Mouse (Mus musculus): ENCODE results near the gene Lurap1. TPM values are rescaled to one million over a fixed set of nuclear protein-coding genes. Genes with fewer than 3 reads are reported as not detected.

Lurap1 gene
- total RNA-seq, 2 experiments from 2014 or later = 19.7 to 23.7 TPM

DNA sequence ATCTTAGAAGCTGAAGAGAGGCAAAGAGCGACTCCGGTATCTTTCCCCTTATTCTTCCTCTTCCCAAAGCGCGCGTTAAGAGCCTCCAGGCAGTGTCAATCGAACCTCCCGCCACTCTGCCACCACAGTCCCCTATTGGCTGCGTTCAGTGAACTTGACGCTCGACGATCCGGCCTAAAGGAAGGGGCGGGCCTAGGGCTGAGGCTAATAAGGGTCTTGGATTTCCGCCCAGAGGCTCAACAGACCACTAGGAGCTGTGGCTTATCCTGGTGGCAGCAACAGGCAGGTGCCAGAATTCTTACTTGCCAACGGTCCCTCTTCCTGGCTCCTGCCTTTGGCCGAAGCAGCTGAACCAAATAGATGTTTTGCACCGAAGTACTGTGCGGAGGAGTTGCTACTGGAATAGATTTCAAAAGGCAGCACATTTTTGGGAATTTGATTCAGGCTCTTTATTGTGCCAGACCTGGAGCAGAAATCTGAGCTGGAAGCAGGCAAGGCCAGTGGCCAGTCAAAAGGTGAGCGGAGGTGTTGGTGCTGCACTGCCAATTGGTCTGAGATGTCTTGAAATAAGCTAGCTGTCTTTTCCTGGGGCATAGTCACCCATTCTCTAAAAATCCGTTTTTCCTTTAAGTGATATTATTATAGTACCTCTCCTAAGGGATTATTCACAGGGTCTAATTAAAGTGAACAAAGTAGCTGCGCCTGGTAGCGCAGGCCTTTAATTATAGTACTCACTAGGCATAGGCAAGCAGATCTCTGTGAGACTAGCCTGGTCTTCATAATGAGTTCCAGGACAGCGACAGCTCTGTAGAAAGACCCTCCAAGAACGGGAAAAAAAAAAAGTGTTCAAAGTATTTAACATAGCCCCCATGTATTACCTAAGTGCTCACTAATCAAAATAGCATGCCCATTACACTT is 27.3 kb downstream of the Lurap1 start, which contains the start of the genes Rad54l and Pomgnt1:
Rad54l (minus strand) TSS at position 89 of the 918 bp plus-strand sequence.
Pomgnt1 (plus strand) TSS at position 239 of the 918 bp plus-strand sequence.
- peak; percentile 47 to 67 for DNase-seq (ENCODE audit: extremely low spot score in 1 of 2, low spot score in 1 of 2)

DNA sequence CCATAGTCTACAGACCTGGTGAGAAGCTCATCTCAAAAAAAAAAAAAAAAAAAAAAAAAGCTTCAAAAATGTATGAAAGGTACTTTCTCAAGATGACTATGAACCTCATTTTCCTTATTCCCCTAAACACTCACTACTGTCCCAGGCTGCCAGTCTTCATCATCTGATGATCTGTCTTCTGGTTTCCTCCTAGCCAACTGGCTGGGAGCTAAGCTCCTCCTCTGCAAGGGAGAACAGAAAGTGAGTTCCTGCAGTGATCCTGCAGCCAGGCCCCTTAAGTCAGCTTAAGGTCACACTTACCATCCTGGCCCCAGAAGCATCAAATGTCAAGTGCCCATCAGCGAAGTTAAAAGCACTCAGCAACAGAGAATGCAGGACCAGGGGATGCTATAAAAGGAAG is 28.4 kb downstream of the Lurap1 start:
- no peak for DNase-seq (ENCODE audit: extremely low spot score in 1 of 2, low spot score in 1 of 2)

DNA sequence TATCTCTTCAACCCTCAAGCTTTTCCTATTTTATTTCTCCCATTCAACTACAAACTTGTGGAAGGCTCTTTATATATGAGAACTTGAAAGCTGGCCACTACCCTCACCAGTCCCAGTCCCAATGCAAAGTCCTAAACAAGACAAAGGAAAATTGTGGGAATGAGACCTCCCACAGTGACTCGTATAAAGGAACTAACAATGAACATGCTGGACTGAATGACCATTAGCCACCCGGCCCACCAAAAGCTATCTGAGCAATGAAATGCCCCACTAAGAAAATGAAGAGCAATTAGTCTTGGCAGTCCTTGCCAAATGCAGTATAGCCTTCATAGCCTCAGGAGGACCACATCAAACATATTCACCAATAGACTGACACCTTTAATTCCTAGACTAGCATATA is 39.7 kb downstream of the Lurap1 start:
- no peak for DNase-seq (ENCODE audit: extremely low spot score in 1 of 2, low spot score in 1 of 2)

DNA sequence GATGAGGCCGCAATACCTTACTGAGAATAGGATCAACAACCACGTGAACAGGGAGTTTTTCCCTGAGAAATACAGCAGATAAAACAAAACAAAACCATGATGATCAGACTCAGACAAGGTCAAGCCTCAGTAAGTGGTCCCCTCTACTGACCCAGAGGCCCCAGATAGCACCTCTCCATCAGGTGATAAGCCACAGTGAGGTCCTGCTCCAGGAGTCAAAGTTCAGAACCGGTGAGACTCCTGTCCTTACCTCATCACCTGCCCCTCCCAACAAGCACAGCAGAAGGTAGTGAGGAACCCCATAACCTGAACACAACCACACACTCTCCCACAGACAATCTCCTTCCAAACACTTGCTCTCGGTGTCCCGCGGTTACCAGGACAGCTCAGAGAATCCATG is 40.4 kb downstream of the Lurap1 start:
- DNase-seq (ENCODE audit: extremely low spot score in 1 of 2, low spot score in 1 of 2) = no peak

DNA sequence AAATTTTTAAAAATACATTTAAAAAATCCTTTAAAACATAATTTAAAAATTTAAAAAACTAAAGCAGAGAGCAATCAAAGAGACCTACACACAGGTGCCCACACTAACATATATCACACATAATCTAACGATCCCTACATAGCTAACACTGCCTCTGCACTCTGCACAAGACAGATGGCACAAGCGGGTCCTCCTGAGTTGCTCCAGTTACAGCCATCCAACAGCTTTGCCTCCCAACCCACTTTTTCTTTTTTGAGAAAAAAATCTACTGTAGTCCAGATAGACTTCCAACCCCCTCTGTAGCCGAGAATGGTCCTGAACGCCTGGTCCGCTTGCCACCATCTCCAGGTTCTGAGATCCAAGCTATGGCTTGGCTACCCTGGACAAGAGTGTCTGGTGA is 45.9 kb downstream of the Lurap1 start:
- DNase-seq (ENCODE audit: extremely low spot score in 1 of 2, low spot score in 1 of 2) = no peak

DNA sequence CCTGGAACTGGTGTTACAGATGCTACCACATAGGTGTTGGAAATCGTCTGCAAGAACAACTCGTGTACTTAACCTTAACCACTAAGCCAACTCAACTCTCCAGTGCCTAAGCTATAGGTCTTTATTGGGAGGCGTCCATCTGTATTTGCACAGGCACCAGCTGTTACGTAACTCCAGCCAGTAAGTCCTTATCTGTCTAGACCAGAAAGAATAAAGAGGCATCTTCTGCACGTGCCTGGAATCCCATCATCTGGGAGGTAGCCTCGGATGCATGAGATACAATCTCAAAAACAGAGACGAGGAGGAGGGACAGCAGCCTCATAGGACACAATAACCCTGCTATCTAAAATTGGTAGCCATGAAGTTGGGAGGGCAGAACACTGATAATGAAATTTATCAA is 50.2 kb downstream of the Lurap1 start:
- DNase-seq (ENCODE audit: extremely low spot score in 1 of 2, low spot score in 1 of 2) = no peak

DNA sequence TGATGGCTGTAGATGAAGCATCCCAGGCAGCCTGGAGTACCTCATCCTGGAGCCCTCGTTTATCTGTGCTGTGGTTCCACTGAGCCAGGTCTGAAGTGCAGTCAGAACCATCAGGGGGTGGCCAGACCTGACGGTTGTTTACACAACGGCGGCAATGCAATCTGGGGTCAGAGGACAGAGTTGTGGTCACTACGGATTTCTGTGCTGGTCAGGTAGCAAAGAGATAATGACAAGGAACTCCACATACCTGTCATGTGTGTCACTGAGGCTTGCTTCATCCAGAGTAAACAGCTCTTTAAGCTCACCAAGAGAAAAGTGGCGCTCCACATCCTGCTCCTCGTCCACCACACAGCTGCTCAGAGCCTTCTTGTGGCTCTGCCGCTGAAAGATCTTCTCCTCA is 53.9 kb downstream of the Lurap1 start:
- no peak for DNase-seq (ENCODE audit: extremely low spot score in 1 of 2, low spot score in 1 of 2)

DNA sequence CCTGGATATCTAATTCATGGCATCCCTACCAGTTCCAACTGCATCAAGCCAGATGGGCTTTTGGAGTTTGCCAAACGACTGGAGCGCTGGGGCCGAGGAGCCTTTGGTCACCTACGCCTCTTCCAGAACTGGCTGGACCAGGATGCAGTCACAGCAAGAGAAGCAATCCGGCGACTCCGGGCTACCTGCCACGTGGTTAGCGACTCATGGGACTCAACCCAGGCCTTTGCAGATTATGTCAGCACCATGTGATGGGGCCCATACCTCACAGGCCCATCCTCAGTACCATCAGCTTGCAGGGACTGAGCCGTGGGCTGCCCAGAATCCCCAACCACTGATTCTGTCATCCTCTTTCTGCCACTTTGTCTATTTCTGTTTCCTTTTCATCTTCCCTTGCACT is 54.8 kb downstream of the Lurap1 start:
- no peak for DNase-seq (ENCODE audit: extremely low spot score in 1 of 2, low spot score in 1 of 2)

DNA sequence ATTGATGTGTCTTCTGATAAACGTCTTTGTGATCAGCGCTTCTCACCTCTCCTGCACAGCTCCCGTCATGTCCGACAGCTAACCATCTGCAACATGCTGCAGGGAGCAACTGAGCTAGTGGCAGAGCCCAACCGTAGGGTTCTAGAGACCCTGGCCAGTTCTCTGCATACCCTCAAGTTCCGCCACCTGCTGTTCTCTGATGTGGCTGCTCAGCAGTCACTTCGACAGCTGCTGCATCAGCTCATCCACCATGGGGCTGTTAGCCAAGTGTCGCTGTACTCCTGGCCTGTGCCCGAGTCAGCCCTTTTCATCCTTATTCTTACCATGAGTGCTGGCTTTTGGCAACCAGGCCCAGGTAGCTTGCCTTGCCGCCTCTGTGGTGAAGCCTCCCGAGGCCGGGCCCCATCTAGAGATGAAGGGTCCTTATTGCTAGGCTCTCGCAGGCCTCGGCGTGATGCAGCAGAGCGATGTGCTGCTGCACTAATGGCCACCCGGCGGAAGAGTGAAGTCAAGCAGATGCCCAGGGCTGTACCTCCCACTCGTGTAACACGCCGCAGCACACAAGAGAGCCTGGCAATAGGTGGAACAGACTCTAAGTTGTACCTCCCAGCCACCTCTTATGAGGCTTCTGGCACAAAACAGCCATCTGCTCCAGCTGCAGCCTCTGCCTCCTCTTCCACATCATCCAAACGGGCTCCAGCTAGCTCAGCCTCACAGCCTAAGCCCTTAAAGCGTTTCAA is 62.5 kb downstream of the Lurap1 start:
- DNase-seq (ENCODE audit: extremely low spot score in 1 of 2, low spot score in 1 of 2) = no peak

Other genes with a start within 250 kb of the Lurap1 start
- gene Dmbx1, start 211.4 kb downstream of the Lurap1 start, total RNA-seq (2021) = under 1 TPM in 1 of 2 experiments, not detected in 1; 0.07 TPM
- 100 to 1,000 TPM; 139 to 163 TPM for gene Faah, start 133.4 kb downstream of the Lurap1 start, total RNA-seq (2021)
- 1 to 10 TPM; 7.5 to 8.3 TPM for gene Nsun4, start 97.5 kb downstream of the Lurap1 start, total RNA-seq (2021)
- 100 to 1,000 TPM; 385 to 447 TPM for gene Uqcrh, start 76.3 kb downstream of the Lurap1 start, total RNA-seq (2021)
- gene Lrrc41, start 76.1 kb downstream of the Lurap1 start, total RNA-seq (2021) = 10 to 100 TPM; 46.0 to 46.8 TPM
- gene Rad54l, start 27.6 kb downstream of the Lurap1 start, total RNA-seq (2021) = under 1 TPM; 0.54 to 0.99 TPM
- 10 to 100 TPM; 64.5 to 68.6 TPM for gene Pomgnt1, start 27.5 kb downstream of the Lurap1 start, total RNA-seq (2021)
- not detected for gene Tspan1, start 16.3 kb upstream of the Lurap1 start, total RNA-seq (2021)
- not detected for gene 1700042G07Rik, start 22.0 kb upstream of the Lurap1 start, total RNA-seq (2021)
- gene Gm49337, start 22.0 kb upstream of the Lurap1 start, total RNA-seq (2021) = 1 to 10 TPM in 1 of 2 experiments, not detected in 1; 2.9 TPM
- gene Pik3r3, start 70.3 kb upstream of the Lurap1 start, total RNA-seq (2021) = 10 to 100 TPM; 40.1 to 41.7 TPM